Mouse (Mus musculus) embryonic fibroblast, embryonic 13.5 days (primary cell): ENCODE data around the gene Shisa9.

Experiments used
- CTCF ChIP-seq: IDR thresholded peaks from 2 replicates; pipeline ENCODE4 v1.5.1; 2011; ENCODE audit warnings: mild to moderate bottlenecking, control low read depth, low read length, moderate library complexity, borderline replicate concordance; ENCODE audit not compliant: insufficient read depth
- POLR2A ChIP-seq: IDR thresholded peaks from 2 replicates; pipeline ENCODE4 v1.6.1; 2011; ENCODE audit warnings: low read depth, mild to moderate bottlenecking, control low read depth, low read length, moderate library complexity

GRCm38 (mm10) chr16:12017921-12018618, 34.2 kb downstream of the Shisa9 start:
- no peak for TF ChIP-seq CTCF
- no peak for TF ChIP-seq POLR2A
